Mouse (Mus musculus) Patski (cell line): ENCODE measurements around the gene Rbfox1. TPM values are rescaled to one million over a fixed set of nuclear protein-coding genes. Genes with fewer than 3 reads are reported as not detected.

Experiments
- ATAC-seq: fragments of 100-300 bp; one replicate; pipeline ENCODE4 v1.8.0; 2021
- CTCF ChIA-PET: fragments of 350-600 bp; sonication (Branson Sonifier 250); formaldehyde crosslinking; loops from one replicate; lab custom pipeline; 2022; ENCODE audit warnings: inconsistent platforms; lab: Charles Lee
- POLR2A ChIA-PET: fragments of 350-600 bp; sonication (Branson Sonifier 250); formaldehyde crosslinking; loops from one replicate; lab custom pipeline; 2022; ENCODE audit warnings: antibody characterized with exemption, inconsistent platforms; lab: Charles Lee
- DNase-seq: peaks from one replicate; pipeline ENCODE4 v3.0.0-alpha.2; 2011; ENCODE audit warnings: low read depth, low spot score
- H3K27me3 ChIP-seq: fragments of 371-371 bp; one replicate; pipeline ENCODE4 v1.5.1; 2021
- CTCF ChIP-seq: fragments of 100-300 bp; IDR thresholded peaks from one replicate; pipeline ENCODE4 v1.5.1; 2021
- in situ Hi-C: fragments of 300-500 bp; cut with MboI; formaldehyde crosslinking; loops from 3 replicates; pipeline ENCODE4 v1.11.1; 2018; ENCODE audit warnings: low pct_unique_long_range_greater_than_20kb, mixed read lengths
- polyA plus RNA-seq: library from polyadenylated mRNA; unstranded; gene quantifications from one replicate; pipeline ENCODE4 v1.2.3, GENCODE M21; 2021

Gene Rbfox1
- polyA plus RNA-seq, 1 experiment from 2014 or later, result not detected

GRCm38 (mm10) chr16:6122859-6123258 lies 237.7 kb downstream of the Rbfox1 start:
- no peak for TF ChIP-seq CTCF
- H3K27me3 ChIP-seq, result no peaks in the 10 kb centered on the region
- in situ Hi-C loops, result no loop called here
- ATAC-seq (no peak), DNase-seq (no peak)
- POLR2A ChIA-PET, result no interaction called here
- CTCF ChIA-PET, result no interaction called here

GRCm38 (mm10) chr16:6128314-6128713 lies 243.2 kb downstream of the Rbfox1 start:
- ATAC-seq (no peak), DNase-seq (no peak)
- ChIA-PET CTCF (no interaction called here), POLR2A (no interaction called here)
- no peaks in the 10 kb centered on the region for H3K27me3 ChIP-seq
- in situ Hi-C loops, result no loop called here
- TF ChIP-seq CTCF, result no peak

GRCm38 (mm10) chr16:6135016-6135415 lies 249.9 kb downstream of the Rbfox1 start:
- CTCF ChIA-PET, result no interaction called here
- POLR2A ChIA-PET, result no interaction called here
- in situ Hi-C loops, result no loop called here
- DNase-seq (no peak), ATAC-seq (no peak)
- no peaks in the 10 kb centered on the region for H3K27me3 ChIP-seq
- no peak for TF ChIP-seq CTCF

DNA sequence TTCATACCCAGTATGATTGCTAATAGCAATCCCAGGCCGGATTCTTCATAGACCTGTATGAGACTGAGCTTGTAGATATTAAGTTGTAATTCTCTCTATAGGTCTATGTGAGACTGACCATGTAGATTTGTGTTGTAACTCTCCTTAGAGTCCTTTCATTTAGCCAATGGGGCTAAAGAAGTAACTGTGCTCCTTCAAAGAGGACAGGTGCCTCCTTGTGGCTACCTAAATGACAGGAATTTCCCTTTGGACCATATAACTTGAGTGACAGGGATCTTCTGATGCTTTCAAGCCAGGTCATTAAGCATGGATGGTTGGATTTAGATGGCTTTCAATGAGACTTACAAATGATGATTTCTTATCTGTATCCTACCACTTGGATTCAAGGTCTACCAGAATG lies 254.3 kb downstream of the Rbfox1 start:
- CTCF ChIA-PET, result no interaction called here
- ATAC-seq, result no peak
- in situ Hi-C loops, result no loop called here

GRCm38 (mm10) chr16:6147957-6148356 lies 262.8 kb downstream of the Rbfox1 start:
- DNase-seq (no peak), ATAC-seq (no peak)
- in situ Hi-C loops, result no loop called here
- ChIA-PET POLR2A (no interaction called here), CTCF (no interaction called here)
- H3K27me3 ChIP-seq, result no peaks in the 10 kb centered on the region
- no peak for TF ChIP-seq CTCF

More for the DNA sequence above, 254.3 kb downstream of the Rbfox1 start:
- POLR2A ChIA-PET, result no interaction called here
- H3K27me3 ChIP-seq, result no peaks in the 10 kb centered on the region
- TF ChIP-seq CTCF, result peak; percentile 21
- DNase-seq, result no peak

- ATAC-seq (no peak), DNase-seq (no peak)
- no peak for TF ChIP-seq CTCF
- ChIA-PET CTCF (no interaction called here), POLR2A (interaction anchor here (0.7 kb wide), 1 partner anchor 653 kb away, joined by 4 read pairs; no protein-coding TSS in a partner anchor)
- H3K27me3 ChIP-seq, result no peaks in the 10 kb centered on the region
- in situ Hi-C loops, result no loop called here
Observed at GRCm38 (mm10) chr16:6149345-6149744, 264.2 kb downstream of the Rbfox1 start.

DNA sequence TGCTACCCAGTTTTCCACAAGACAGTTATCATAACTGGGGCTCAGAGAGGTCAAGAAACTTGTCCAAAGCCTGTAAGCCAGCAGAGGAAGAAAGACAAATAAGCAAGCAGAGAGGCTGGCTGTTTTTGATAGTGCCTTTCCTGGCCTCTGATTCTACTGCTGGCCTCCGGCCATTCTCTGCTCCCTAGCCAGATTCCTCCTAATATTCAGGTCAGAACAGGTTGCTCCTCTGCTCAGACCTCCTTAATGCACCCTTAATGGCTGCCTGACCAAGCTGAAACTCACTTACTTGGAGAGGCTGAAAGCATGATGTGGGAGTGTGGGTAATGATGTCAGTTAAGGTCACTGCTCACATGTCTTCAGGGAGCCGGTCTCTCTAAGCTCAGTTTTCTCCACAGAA lies 270.4 kb downstream of the Rbfox1 start:
- no peak for DNase-seq
- ChIA-PET CTCF (no interaction called here), POLR2A (no interaction called here)
- peaks cover 3% of the 10 kb centered on the region for H3K27me3 ChIP-seq
- ATAC-seq, result no peak
- in situ Hi-C loops, result no loop called here
- no peak for TF ChIP-seq CTCF

DNA sequence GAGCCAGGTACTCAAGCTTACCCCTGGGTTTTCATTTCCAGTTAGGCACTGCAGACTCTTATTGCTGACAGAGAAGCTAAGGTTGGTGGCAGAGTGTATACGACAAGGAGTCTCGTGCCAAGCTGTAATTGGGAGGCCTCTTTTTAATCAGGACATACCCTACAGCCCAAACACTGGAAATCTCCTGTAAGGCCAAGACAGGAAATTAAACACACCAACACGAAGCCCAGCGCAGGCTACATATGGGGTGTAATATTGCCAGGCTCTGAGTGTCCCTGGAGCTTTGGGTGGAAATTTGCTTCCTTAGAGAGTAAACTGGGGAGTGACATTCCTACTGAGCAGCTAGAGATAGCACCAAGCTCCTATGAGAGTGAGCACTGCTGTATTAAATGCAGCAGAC lies 279.3 kb downstream of the Rbfox1 start:
- no peak for ATAC-seq
- in situ Hi-C loops, result no loop called here
- DNase-seq, result no peak
- CTCF ChIA-PET, result no interaction called here
- no peak for TF ChIP-seq CTCF
- POLR2A ChIA-PET, result no interaction called here
- no peaks in the 10 kb centered on the region for H3K27me3 ChIP-seq

- in situ Hi-C loops, result no loop called here
- CTCF ChIA-PET, result no interaction called here
- no peaks in the 10 kb centered on the region for H3K27me3 ChIP-seq
- POLR2A ChIA-PET, result no interaction called here
- no peak for ATAC-seq
- TF ChIP-seq CTCF, result no peak
- DNase-seq, result no peak
Observed at GRCm38 (mm10) chr16:6169346-6169745, 284.2 kb downstream of the Rbfox1 start.

DNA sequence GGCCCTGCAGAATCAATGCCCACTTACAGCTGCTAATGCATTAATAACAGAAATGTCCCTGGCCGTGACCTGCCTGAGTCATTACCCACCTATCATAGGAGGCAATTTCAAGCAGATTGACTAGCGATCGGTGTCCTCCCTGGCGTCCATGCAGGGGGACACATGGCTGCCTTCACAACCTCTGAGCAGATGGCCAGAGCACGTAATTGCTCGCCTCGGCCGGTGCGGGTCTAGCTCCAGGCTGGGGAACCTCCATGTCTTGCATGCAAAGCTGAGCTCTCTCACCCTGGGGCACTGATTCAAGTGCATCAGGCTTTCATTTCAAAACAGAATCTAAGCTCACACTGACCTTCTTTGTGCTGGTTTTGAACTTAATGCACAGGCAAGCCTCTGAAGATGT lies 295.7 kb downstream of the Rbfox1 start:
- no peak for ATAC-seq
- ChIA-PET POLR2A (no interaction called here), CTCF (no interaction called here)
- in situ Hi-C loops, result no loop called here
- H3K27me3 ChIP-seq, result no peaks in the 10 kb centered on the region
- no peak for DNase-seq
- no peak for TF ChIP-seq CTCF

DNA sequence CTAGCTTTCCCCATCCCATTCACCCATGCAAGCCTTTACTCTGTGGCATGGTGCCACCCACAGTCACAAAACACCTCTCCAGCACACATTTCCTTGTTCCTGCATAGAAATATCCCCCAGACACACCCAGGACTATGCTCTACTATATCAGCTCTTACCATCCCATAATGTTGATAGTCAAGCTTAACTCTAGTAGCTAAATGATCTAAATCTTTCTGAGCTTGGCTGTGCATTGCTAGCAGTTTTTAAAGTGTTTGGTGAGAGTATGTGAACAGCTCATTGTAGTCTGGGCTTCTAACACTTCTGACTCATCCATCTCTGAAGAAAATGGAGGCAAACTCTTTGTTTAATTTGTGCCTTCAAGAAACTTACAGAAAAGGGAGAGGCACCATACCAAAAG lies 297.2 kb downstream of the Rbfox1 start:
- ChIA-PET POLR2A (no interaction called here), CTCF (no interaction called here)
- no peak for TF ChIP-seq CTCF
- H3K27me3 ChIP-seq, result peaks cover 5% of the 10 kb centered on the region
- ATAC-seq (no peak), DNase-seq (no peak)
- in situ Hi-C loops, result no loop called here

DNA sequence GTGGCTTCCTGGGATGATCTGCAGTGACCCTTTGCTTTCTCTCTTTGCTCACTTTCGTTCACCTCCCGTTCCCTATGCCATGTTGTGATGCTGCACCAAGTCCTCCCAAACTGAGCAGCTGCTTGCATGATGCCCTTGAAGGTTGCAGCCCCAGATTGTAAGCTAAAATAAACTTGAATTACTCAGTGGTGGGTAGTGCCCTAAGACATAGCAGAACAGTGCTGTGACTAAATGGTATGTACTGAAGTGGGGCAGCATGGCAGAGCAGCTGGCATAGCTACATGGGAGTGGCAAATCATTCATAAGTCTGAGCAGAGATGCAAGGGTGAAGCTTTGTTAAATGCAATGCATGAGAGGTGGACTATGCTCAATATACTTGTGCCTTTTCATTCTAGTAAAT lies 307.2 kb downstream of the Rbfox1 start:
- no peak for ATAC-seq

More for the DNA sequence above, 307.2 kb downstream of the Rbfox1 start:
- in situ Hi-C loops, result no loop called here
- DNase-seq, result no peak
- no peaks in the 10 kb centered on the region for H3K27me3 ChIP-seq
- TF ChIP-seq CTCF, result no peak
- ChIA-PET CTCF (interaction anchor here (0.9 kb wide), 1 partner anchor 46 kb away, joined by 3 read pairs; no protein-coding TSS in a partner anchor), POLR2A (no interaction called here)
